8 mouse cellular contexts compared by ENCODE assay signal in genomic region chr2:26503661-26504575, GRCm38 (mm10). TPM values are rescaled to one million over a fixed set of nuclear protein-coding genes. Genes with fewer than 3 reads are reported as not detected.
DNase-seq lines count a peak whose midpoint lies in the region; ATAC-seq lines count a peak whose summit lies in the region.

No protein-coding gene starts in this region.

- H3K4me1 ChIP-seq in forebrain, embryonic 13.5 days: peaks cover 91% of the 10 kb centered on the region
- peaks cover 86% of the 10 kb centered on the region for H3K4me1 ChIP-seq in megakaryocyte, embryonic 14.5 days

- ATAC-seq in forebrain, embryonic 13.5 days: peak; percentile 56

- H3K9me3 ChIP-seq in forebrain, embryonic 13.5 days (replicated peaks): no peaks in the 10 kb centered on the region
- H3K9me3 ChIP-seq in megakaryocyte, embryonic 14.5 days: no peaks in the 10 kb centered on the region

- H3K36me3 ChIP-seq in forebrain, embryonic 13.5 days (ENCODE audit: poor library complexity, severe bottlenecking): peaks cover 9% of the 10 kb centered on the region; the same call in 1 of the 2 replicates
- peaks cover 15% of the 10 kb centered on the region for H3K36me3 ChIP-seq in megakaryocyte, embryonic 14.5 days (replicated peaks; ENCODE audit: low read length)

- H3K4me3 ChIP-seq in forebrain, embryonic 13.5 days: peak overlapping the region; percentile 87
- peak overlapping the region; percentile 94 for H3K4me3 ChIP-seq in megakaryocyte, embryonic 14.5 days (replicated peaks)

- peak overlapping the region; percentile 76 for H3K4me2 ChIP-seq in forebrain, embryonic 13.5 days

- peak overlapping the region; percentile 96 for H3K9ac ChIP-seq in forebrain, embryonic 13.5 days

- peaks cover 12% of the 10 kb centered on the region; the same call in 1 of the 2 replicates for H3K27me3 ChIP-seq in forebrain, embryonic 13.5 days
- peaks cover 83% of the 10 kb centered on the region for H3K27me3 ChIP-seq in megakaryocyte, embryonic 14.5 days (replicated peaks)

- peak overlapping the region; percentile 98 for H3K27ac ChIP-seq in forebrain, embryonic 13.5 days

- DNase-seq in B cell, adult 2 months: peak; percentile 83 to 87
- DNase-seq in adrenal gland, adult 18-20 months (ENCODE audit: low spot score in 2 of 2): peak; percentile 84 to 85
- DNase-seq in heart, postnatal 4 days: peak; percentile 82
- DNase-seq in layer of hippocampus, adult 9-11 months: peak; percentile 66
- peak; percentile 63 for DNase-seq in right cerebral cortex, postnatal 14 days
- DNase-seq in urinary bladder, postnatal 4 days (ENCODE audit: low spot score in 2 of 2): peak; percentile 72 to 79

- WGBS in forebrain, embryonic 13.5 days: 2% methylated on average over 41 of the region's 59 CpGs

RNA-seq across cellular contexts. Expression of gene Notch1, which starts 12.5 kb away (rescaled TPM):
- total RNA-seq in adrenal gland, adult 18-20 months (2021): 10 to 100 TPM; 21.5 to 22.0 TPM
- polyA plus RNA-seq in forebrain, embryonic 13.5 days (2015; fragmentation: Nextera tagmentation; extraction: Ambion mirVana): 28.1 and 32.8 TPM in 2 replicates
- 10 to 100 TPM; 55.3 to 62.3 TPM for total RNA-seq in heart, postnatal 4 days (2021)
- 1.2 and 4.2 TPM in 2 replicates for polyA plus RNA-seq in megakaryocyte, embryonic 14.5 days (2012; ENCODE audit: insufficient read depth, low replicate concordance)

RNA-seq across cellular contexts. Expression of gene Sec16a, which starts 58.9 kb away (rescaled TPM):
- total RNA-seq in adrenal gland, adult 18-20 months (2021): 10 to 100 TPM; 52.2 to 69.1 TPM
- polyA plus RNA-seq in forebrain, embryonic 13.5 days (2015; fragmentation: Nextera tagmentation; extraction: Ambion mirVana): 16.9 and 22.5 TPM in 2 replicates
- 10 to 100 TPM; 37.0 to 39.0 TPM for total RNA-seq in heart, postnatal 4 days (2021)
- 7.6 and 26.1 TPM in 2 replicates for polyA plus RNA-seq in megakaryocyte, embryonic 14.5 days (2012; ENCODE audit: insufficient read depth, low replicate concordance)

Comparison
In these comparisons a context has a peak if more than half of its experiments do, and no peak if none do; other contexts are left out.
1. Peak in every context shown above with its lines: DNase-seq, ATAC-seq, H3K4me3 ChIP-seq and H3K27ac ChIP-seq.